Mouse (Mus musculus): ENCODE results near the gene Gm20696.

The Gm20696 gene

DNA sequence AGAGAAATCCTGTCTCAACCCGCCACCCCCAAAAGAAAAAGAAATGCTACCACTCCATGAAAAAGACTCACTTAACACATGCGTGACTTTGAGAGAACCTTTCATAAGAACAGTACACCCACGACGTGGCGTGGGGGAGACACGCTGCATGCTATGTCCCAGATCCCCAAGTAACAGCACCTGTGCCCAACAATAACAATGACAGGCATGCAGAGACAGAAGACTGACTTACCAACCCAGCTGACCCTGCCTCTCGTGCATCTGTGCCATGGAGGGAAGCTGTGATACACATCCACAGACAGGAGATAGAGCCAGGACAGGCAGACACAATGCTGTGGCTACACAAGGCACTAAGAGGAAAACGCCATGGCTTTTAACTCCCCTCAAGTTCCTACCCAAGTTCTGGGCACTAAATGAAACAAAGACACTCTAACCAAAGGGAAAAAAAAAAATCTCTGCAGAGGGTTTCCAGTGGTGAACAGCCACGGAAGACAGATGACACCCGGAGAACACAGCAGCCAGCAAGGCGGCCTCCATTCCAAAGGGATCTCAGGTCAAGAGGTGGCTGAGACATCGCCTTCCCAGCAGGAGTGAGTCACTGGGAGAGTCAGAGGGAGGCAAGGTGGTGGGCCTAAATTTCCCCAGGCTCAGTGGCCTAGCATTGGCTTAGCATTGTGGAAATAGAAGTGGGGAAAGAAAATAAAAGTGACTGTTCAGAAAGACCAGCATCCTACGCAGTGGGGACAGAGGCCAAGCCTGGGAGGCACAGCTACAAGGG, 187.5 kb downstream of the Gm20696 start:
- in situ Hi-C loops (cut with MboI; ENCODE audit: low pct_unique_long_range_greater_than_20kb in 1 of 2, low sequenced_read_pairs in 2 of 2, unreplicated experiment in 1 of 2): no loop called here

DNA sequence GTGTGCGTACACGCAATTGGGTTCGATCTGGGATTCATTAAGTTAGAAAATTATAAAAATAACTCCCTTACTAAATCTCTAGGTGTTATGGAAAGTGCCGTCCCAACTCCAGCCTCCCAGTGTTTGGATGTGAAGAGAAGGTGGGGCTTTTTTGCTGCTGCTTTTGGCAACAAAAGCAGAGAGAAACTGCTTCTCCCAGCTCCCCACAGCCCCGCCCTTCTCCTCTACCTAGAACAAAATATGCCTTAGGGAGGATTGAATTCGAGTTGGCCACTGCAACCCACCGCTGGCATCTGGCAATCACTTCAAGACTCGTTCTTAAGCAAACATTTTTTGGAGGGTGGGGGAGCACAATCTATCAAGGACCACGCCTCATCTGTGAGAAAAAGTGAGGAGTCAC, 191.6 kb downstream of the Gm20696 start:
- in situ Hi-C loops (cut with MboI; ENCODE audit: low pct_unique_long_range_greater_than_20kb in 1 of 2, low sequenced_read_pairs in 2 of 2, unreplicated experiment in 1 of 2): no loop called here

DNA sequence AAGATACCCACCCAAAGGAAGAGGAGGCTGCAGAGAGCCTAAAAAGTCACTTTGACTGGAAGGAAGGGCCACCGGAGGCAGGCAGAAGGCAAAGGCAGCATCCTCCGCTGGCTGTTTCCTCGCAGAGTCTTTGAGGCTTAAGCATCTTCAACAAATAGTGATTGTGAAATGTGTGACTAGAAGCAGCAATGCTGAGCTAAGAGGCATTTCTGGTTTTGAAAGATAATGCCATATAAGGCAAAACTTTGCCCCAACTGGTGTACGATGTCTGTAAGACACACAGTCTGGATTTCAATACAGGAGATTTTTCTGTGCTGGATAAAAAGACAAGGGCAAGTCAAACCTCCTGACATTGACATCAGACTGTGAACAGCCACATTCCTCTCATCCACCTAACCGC, 195.7 kb downstream of the Gm20696 start:
- in situ Hi-C loops (cut with MboI; ENCODE audit: low pct_unique_long_range_greater_than_20kb in 1 of 2, low sequenced_read_pairs in 2 of 2, unreplicated experiment in 1 of 2): no loop called here

DNA sequence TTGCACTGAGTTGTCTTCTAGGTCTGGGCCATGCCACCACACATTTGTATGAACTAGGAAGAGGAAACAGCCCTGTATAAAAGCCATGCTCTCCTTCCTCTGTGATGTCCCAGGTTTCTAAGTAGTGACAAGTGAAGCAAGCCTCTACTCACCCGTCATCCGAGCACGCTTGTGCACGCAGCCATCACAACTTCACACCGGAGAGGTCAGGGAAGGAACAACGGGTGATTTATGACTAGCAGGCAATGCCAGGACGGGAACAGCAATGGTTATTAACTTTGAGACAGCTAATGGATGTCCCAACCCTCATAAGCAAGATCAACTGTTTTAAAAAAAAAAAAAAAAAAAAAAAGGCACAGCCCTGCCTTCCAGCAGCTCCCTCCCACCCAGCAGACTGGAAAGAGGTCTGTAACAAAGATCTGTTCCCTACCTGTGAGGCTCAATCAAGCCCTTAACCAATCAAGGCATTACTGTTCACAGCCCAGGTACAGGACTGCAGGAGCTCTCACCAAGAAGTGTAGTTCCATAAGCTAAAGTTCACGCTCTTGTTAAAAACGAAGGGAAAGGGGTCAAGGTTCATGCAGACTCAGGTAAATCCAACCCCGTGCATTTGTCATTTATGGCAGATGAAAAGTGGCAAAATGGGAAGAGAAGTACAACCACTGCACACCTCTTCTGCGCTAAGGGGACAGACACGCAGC, 197.3 kb downstream of the Gm20696 start:
- in situ Hi-C loops (cut with MboI; ENCODE audit: low pct_unique_long_range_greater_than_20kb in 1 of 2, low sequenced_read_pairs in 2 of 2, unreplicated experiment in 1 of 2): no loop called here

DNA sequence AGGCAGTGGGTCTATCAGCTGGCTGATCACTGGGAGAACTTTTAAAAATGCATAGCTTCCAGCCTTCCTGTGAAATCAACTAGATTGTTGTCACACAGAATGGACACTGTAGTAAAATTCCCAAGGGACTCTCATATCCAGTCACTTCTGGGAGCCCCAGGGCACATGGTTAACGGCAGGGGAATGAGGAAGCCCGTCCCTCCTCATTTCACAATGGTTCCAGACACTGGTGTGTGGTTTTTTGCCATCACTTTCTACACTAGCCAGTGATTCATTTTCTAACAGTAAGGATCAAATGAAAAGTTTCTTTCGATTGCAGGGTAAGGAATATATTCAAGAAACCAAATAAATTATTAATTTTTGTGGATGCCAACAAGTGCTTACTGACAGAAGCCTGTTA, 198.8 kb downstream of the Gm20696 start:
- in situ Hi-C loops (cut with MboI; ENCODE audit: low pct_unique_long_range_greater_than_20kb in 1 of 2, low sequenced_read_pairs in 2 of 2, unreplicated experiment in 1 of 2): no loop called here

DNA sequence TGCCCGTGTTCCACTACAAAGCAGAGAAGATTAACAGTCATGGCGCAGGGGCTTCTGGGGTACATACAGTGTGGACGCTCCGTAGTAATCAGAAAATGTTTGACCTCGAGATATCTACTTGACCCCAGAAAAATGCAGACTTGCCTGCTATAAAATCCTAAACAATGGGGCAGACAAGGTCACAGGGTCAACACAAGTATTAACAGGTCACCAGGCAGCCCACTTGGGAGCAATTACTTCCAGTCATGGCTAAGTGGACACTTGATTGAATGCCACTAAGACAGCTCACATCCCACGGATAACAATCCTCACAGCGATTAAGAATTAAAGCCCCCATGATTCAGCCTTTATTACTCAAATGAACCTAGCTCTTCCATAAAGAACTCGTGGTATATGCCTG, 199.5 kb downstream of the Gm20696 start:
- in situ Hi-C loops (cut with MboI; ENCODE audit: low pct_unique_long_range_greater_than_20kb in 1 of 2, low sequenced_read_pairs in 2 of 2, unreplicated experiment in 1 of 2): no loop called here

DNA sequence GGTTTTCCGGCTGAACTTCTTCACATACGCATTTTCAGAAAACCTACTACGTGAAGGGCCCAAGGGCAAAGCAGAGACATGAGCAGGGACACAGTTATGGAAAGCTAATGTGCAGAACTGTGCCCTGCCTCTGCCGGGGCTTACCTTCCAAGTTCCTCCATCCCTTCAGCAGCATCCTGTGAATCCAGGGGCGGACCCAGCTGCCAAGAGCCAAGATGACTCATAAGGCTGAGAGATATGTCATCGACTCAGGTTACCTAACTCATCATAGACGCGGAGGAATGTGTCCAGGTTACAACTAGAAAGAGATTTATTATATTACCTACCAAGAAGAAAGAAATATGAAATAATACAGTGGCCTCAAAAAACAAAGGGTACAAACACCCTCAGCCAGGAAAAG, 200.2 kb downstream of the Gm20696 start:
- in situ Hi-C loops (cut with MboI; ENCODE audit: low pct_unique_long_range_greater_than_20kb in 1 of 2, low sequenced_read_pairs in 2 of 2, unreplicated experiment in 1 of 2): no loop called here

DNA sequence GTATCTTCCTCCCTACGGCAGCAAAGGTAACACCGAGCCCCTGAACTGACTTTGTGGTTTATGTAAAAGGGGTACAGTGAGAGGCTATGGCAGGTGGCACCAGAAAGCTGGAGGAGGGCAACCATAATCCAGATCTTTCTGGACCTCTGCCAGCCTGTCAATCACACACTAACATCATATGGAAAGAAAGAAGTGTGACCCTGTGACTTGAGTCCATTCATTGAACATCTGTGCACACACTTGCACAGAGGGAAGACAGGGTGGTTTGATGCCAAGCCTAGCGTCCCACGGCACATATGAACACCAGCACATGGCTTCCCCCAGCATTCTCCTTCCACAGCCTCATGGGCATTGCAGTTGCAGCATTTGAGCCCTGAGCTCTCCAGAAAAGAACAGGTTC, 202.1 kb downstream of the Gm20696 start:
- in situ Hi-C loops (cut with MboI; ENCODE audit: low pct_unique_long_range_greater_than_20kb in 1 of 2, low sequenced_read_pairs in 2 of 2, unreplicated experiment in 1 of 2): no loop called here

DNA sequence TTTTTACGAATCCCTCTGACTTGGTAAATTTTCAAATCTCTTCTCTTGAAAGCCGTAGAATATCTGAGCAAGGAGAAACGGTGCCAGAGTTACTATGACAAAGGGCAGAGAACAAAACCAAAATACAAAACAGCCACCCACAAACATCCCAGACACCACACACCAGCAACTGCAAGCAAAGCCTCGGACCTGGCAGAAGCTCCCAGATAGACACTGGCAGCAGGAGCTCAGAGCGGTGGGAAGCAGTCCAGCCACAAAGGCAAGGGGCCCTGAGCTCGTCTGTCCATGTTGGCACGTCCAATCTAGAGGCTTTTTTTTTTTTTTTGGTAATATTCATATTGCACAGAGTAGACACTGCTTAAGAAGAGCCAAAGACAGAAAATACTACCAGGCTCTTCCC, 202.7 kb downstream of the Gm20696 start:
- in situ Hi-C loops (cut with MboI; ENCODE audit: low pct_unique_long_range_greater_than_20kb in 1 of 2, low sequenced_read_pairs in 2 of 2, unreplicated experiment in 1 of 2): no loop called here

DNA sequence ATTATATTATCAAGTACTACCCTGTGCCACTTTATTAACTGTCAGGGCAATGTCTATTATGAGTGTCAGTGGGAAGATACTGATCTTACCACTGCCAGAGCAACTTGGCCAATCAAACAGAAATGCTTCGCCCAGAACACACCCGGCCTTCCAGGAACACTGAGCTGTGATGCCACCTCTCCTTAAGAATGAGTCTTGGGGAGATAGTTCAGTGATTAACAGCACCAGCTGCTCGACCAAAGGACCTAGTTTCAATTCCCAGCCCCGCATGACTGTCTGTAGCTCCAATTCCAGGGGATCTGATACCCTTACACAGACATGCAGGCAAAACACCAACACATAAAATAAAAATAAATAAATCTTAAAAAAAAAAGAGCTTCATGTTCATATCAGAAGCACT, 207.8 kb downstream of the Gm20696 start:
- in situ Hi-C loops (cut with MboI; ENCODE audit: low pct_unique_long_range_greater_than_20kb in 1 of 2, low sequenced_read_pairs in 2 of 2, unreplicated experiment in 1 of 2): no loop called here

DNA sequence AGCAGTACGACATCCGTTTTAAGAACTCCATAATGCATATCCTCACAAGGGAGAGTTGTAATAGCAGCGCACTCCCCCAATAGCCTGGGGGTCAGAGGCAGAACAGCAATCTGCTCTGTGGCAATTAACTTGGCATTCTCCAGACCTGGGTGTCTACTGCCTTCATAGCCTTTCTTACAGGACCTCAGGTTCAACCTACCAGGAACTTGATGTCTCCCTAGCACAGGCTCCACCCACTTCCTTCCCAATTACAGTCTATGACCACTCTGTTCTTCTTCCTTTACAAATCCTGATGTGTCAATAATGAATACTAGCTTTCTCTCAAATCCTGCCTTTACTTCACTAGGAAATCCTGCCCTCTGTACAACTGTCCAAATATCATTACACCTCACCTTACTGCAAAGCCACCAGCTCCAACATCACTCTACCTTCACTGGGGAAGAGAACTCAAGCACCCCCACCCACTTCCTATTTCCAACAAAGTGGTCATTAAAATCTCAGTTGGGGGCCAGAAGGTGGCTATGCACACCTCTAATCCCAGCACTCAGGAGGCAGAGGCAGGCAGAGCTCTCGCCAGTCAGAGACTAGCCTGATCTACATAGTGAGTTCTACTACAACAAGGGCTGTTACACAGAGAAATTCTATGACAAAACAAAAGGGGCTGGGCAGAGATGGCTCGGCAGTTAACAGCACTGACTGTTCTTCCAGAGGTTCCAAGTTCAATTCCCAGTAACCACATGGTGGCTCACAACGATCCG, 212.7 kb downstream of the Gm20696 start:
- in situ Hi-C loops (cut with MboI; ENCODE audit: low pct_unique_long_range_greater_than_20kb in 1 of 2, low sequenced_read_pairs in 2 of 2, unreplicated experiment in 1 of 2): no loop called here

DNA sequence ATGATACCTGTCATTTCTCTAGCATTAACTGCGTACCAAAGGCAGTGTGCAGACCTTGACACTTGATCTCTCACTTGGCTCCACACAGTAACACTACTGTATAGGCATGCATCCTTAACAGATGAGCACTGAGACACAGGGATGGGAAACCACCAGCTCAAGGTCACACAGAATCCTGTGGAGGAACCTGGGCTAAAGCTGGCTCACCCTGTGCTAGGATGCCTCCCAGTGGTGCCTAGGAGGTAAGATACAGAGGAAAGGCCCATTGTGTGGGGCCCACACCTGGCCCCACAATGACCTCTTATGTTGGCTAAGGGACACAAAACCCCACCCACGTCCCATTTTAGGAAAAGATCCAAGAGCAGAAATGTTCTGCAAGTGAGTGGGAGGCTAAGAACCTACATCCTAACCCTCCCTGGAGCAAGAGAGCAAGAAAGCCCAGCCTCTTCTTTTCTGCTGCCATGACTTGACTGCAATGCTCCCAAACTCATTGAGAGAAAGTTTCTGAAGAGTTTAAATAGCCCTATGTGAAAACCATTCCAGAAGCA, 213.9 kb downstream of the Gm20696 start:
- in situ Hi-C loops (cut with MboI; ENCODE audit: low pct_unique_long_range_greater_than_20kb in 1 of 2, low sequenced_read_pairs in 2 of 2, unreplicated experiment in 1 of 2): no loop called here

DNA sequence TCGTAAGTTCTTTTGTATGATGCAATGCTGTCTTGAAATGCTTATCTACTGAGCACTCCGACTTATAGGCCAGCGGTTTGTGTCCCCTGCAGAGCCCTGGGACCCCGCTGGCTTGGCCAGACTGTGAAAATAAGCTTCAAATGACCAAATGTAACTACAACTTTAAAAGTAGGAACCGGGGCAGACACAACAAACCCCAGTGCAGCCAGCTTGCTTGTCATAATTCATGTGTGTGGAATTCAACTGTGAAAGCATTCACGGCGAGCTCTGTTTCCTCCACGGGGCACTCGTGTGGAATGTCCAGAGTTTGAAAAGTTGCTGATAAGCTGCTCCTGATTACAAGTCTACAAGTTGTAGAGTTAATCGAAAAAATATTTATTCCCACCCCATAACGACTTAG, 215.1 kb downstream of the Gm20696 start:
- in situ Hi-C loops (cut with MboI; ENCODE audit: low pct_unique_long_range_greater_than_20kb in 1 of 2, low sequenced_read_pairs in 2 of 2, unreplicated experiment in 1 of 2): no loop called here

DNA sequence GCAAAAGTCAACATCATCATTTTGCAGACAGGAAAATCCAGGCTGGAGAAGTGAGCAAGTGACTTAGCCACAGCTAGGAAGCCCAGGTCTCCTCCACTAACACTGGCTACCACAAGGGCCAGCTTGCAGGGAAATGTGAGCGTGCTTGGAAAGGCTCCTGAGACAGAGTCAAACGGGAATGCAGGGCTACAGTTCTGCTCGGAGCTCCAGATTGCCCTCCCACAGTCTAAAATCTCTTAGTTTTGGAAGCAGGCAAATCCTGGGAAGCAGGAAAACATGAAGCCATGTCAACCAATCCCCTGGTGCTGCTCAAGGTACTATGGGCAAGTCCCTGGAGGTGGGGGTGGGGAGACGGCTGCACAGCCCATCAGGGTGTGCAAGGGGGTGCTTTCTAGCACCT, 219.2 kb downstream of the Gm20696 start:
- in situ Hi-C loops (cut with MboI; ENCODE audit: low pct_unique_long_range_greater_than_20kb in 1 of 2, low sequenced_read_pairs in 2 of 2, unreplicated experiment in 1 of 2): no loop called here

DNA sequence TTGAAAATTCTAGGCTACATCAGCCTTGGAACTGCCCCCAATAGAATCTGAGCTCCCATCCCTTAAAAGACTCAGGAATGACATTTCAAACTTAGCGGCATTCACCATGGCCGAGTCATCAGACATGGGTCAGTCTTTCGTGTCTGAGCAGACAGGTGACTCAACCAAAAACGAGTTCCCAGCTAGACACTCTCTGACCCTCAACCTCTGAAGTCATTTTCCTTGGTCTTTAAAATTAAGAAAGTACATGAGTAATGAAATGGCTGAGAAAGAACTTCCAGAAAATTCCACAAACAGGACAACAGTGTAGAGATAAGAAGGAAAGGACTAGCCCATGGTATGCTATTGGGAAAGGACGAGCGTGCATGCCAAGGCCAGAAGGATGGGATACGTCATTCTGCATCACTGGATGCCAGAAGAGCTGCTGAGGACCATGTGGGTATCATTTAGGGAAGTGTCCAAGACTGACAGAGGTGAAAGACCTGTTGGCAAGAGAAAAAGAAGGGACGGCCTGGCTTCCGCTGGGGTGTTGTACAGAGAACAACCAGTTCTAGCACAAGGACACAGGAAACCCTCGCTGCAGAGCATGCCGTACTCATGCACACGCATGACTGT, 219.7 kb downstream of the Gm20696 start:
- in situ Hi-C loops (cut with MboI; ENCODE audit: low pct_unique_long_range_greater_than_20kb in 1 of 2, low sequenced_read_pairs in 2 of 2, unreplicated experiment in 1 of 2): no loop called here

DNA sequence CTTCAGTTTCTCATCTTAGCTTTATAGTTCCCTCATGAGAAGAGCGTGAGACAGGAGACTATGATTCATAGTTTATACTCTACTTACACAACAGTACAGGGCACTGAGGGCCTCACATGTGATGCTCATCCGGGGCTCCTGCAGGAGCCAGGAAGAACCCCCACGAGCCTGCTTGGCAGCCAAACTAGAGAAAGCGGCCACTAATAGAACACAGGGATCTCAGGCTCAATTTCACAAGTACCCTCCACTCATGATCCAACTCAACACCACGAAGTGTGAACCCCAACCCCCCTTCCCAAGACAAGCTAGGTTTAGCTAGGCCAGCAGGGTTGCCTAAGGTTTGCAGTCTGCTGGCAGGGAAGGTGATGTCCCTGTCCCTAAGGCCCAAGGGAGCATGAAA, 223.1 kb downstream of the Gm20696 start:
- in situ Hi-C loops (cut with MboI; ENCODE audit: low pct_unique_long_range_greater_than_20kb in 1 of 2, low sequenced_read_pairs in 2 of 2, unreplicated experiment in 1 of 2): no loop called here

DNA sequence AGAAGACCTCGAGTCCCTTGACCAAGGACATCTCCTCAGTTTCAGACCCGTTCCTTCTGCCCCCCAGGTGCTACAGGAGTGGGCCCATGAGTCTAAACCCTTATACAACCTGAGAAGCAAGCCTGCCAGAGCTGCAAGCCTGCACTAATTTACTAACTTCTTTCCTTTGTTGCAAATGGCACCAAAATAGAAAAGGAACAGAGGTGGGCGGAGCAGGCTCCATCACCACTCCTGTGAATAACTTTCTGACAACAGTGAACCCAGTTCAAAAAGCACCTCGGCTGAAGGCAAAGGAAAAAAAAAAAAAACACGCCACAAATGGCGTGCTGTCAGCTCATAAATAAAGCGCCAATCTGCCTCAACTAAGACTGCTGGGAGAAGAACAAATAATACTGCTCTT, 225.5 kb downstream of the Gm20696 start:
- in situ Hi-C loops (cut with MboI; ENCODE audit: low pct_unique_long_range_greater_than_20kb in 1 of 2, low sequenced_read_pairs in 2 of 2, unreplicated experiment in 1 of 2): no loop called here

DNA sequence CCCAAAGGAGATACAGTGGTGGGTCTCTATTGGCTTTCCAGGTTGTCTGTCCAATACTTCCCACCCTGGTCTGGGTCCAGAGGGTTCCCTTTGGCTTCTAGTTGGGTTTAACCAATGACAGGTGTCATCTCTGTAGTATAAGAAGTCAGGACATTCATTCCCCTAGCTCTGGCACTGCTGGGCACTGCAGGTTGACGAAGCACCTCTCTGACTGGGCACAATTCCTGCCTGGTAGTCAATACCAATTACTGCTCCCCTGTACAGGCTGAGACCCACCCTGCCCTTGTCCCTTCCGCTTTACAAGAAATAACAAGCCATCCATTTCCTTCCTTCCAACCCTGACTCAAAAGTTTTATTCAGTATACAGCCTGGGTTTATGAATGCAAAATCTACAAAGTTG, 226.0 kb downstream of the Gm20696 start:
- in situ Hi-C loops (cut with MboI; ENCODE audit: low pct_unique_long_range_greater_than_20kb in 1 of 2, low sequenced_read_pairs in 2 of 2, unreplicated experiment in 1 of 2): no loop called here

DNA sequence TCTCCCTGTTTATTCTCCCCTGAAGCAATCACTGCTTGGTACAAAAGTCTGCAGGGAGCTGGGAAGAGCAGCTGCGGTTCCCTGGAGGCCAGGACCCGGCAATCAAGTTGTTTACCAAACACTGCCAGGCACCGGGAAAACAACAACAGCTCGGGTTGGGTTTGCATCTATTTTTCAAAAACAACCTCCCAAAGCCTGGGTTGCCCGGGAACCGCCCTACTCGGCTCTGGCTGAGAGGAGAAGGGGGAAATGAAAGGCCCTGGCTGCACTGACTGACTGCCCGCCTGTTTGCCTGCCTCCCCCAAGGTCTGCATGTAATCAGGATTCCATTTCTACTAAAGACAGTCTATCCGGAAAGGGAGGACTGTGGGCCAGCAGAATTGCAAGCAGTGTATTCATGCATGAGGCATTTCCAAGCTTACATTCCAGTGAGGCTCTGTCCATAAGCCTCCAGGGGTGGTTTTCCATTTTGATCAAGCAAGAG, 226.7 kb downstream of the Gm20696 start:
- in situ Hi-C loops (cut with MboI; ENCODE audit: low pct_unique_long_range_greater_than_20kb in 1 of 2, low sequenced_read_pairs in 2 of 2, unreplicated experiment in 1 of 2): no loop called here

Measured in mouse embryonic stem cell (cell line).